Mouse (Mus musculus) lung, embryonic 14.5 days (tissue): ENCODE measurements around the gene Lrrfip1. TPM values are rescaled to one million over a fixed set of nuclear protein-coding genes. Genes with fewer than 3 reads are reported as not detected.

Source experiments
- ATAC-seq: fragments of 200-750 bp; cut with Nextera tagmentation; 2 replicates; pipeline ENCODE4 v1.8.0; 2017; ENCODE audit warnings: mild to moderate bottlenecking, moderate TSS enrichment, moderate library complexity; ENCODE audit not compliant: insufficient read depth
- DNase-seq: peaks from one replicate; pipeline ENCODE4 v3.0.0-alpha.2; 2015
- H3K27ac ChIP-seq: fragments of 300-500 bp; sonication (generic); 2 replicates; pipeline ENCODE4 v1.5.1; 2014; ENCODE audit warnings: low read depth, mild to moderate bottlenecking, moderate library complexity
- H3K27me3 ChIP-seq: fragments of 300-500 bp; sonication (generic); 2 replicates; pipeline ENCODE4 v1.6.1; 2014; ENCODE audit warnings: low read length, control low read depth; ENCODE audit not compliant: insufficient read depth
- H3K36me3 ChIP-seq: fragments of 300-500 bp; sonication (generic); 2 replicates; pipeline ENCODE4 v1.6.1; 2014; ENCODE audit warnings: control low read depth; ENCODE audit not compliant: insufficient read depth
- H3K4me1 ChIP-seq: fragments of 300-500 bp; sonication (generic); 2 replicates; pipeline ENCODE4 v1.6.1; 2014; ENCODE audit warnings: antibody characterized with exemption, control low read depth; ENCODE audit not compliant: insufficient read depth
- H3K4me2 ChIP-seq: fragments of 300-500 bp; sonication (generic); 2 replicates; pipeline ENCODE4 v1.6.1; 2014; ENCODE audit warnings: mild to moderate bottlenecking
- H3K4me3 ChIP-seq: fragments of 300-500 bp; sonication (generic); 2 replicates; pipeline ENCODE4 v1.5.1; 2014; ENCODE audit warnings: low read depth, low read length
- H3K9ac ChIP-seq: fragments of 300-500 bp; sonication (generic); 2 replicates; pipeline ENCODE4 v1.6.1; 2014
- H3K9me3 ChIP-seq: fragments of 300-500 bp; sonication (generic); 2 replicates; pipeline ENCODE4 v1.6.1; 2016; ENCODE audit warnings: low read depth, low read length, control low read depth
- CTCF ChIP-seq: IDR thresholded peaks from 2 replicates; pipeline ENCODE4 v1.5.1; 2016; ENCODE audit warnings: antibody characterized with exemption, low read depth
- whole genome bisulfite sequencing: fragments of 180-500 bp; shearing (Covaris S2); extraction: QIAGEN DNeasy Blood & Tissue Kit; methylation state at CpG from one replicate; pipeline ENCODE4 v1.1.7; 2014; 5-methylcytosine and 5-hydroxymethylcytosine counted together
- polyA plus RNA-seq: library from polyadenylated mRNA; unstranded; fragments of >200 nt; fragmentation: Nextera tagmentation; extraction: Ambion mirVana; gene quantifications from 2 replicates; pipeline ENCODE4 v1.2.1, GENCODE M21; 2014

Gene Lrrfip1
- polyA plus RNA-seq, 1 experiment from 2014 or later: 47.1 TPM

DNA sequence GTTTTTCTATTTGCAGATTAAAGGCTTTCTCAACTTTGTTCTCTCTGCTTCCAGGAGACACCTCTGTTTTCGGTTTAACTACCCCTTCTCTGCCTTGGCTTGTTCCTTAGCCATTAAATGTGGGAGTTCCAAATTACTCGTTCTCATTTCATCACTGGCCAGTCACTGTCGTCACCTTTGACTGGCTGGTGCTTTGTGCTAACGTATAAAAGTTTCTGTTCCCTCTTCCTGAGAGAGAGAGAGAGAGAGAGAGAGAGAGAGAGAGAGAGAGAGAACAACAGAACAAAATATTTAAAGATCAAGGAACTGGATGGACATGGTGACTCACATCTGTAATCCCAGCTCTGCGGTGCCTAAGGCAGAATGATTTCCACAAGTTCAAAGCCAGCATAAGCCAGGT lies 47.7 kb downstream of the Lrrfip1 start:
- H3K36me3 ChIP-seq: no peaks in the 10 kb centered on the region
- no peak overlapping the region for H3K4me3 ChIP-seq
- no peak overlapping the region for H3K9ac ChIP-seq
- ATAC-seq (no peak), DNase-seq (no peak)
- peaks cover 16% of the 10 kb centered on the region for H3K4me1 ChIP-seq
- no peak overlapping the region for H3K27ac ChIP-seq
- no peak for TF ChIP-seq CTCF
- no peak overlapping the region for H3K4me2 ChIP-seq
- H3K27me3 ChIP-seq: no peaks in the 10 kb centered on the region
- no peaks in the 10 kb centered on the region for H3K9me3 ChIP-seq
- 58% methylated on average over 5 of the region's 5 CpGs for WGBS

GRCm38 (mm10) chr1:91049296-91049695 lies 50.8 kb downstream of the Lrrfip1 start:
- no peak for TF ChIP-seq CTCF
- ATAC-seq: no peak
- Histone ChIP-seq H3K4me1 (peaks cover 8% of the 10 kb centered on the region), H3K4me3 (no peak overlapping the region), H3K36me3 (no peaks in the 10 kb centered on the region), H3K4me2 (no peak overlapping the region), H3K27me3 (no peaks in the 10 kb centered on the region), H3K27ac (no peak overlapping the region), H3K9ac (no peak overlapping the region), H3K9me3 (no peaks in the 10 kb centered on the region)
- DNase-seq: no peak
- WGBS: 64% methylated on average over 6 of the region's 6 CpGs

GRCm38 (mm10) chr1:91051461-91052094 lies 53.0 kb downstream of the Lrrfip1 start:
- Histone ChIP-seq H3K36me3 (no peaks in the 10 kb centered on the region), H3K4me1 (peaks cover 18% of the 10 kb centered on the region), H3K9ac (no peak overlapping the region), H3K4me2 (peak overlapping the region; percentile 93), H3K27ac (no peak overlapping the region), H3K9me3 (no peaks in the 10 kb centered on the region), H3K27me3 (no peaks in the 10 kb centered on the region), H3K4me3 (no peak overlapping the region; the same call in 1 of the 2 replicates)
- DNase-seq (no peak), ATAC-seq (no peak)
- WGBS: 66% methylated on average over 8 of the region's 8 CpGs
- TF ChIP-seq CTCF: no peak

GRCm38 (mm10) chr1:91052747-91053181 lies 54.2 kb downstream of the Lrrfip1 start:
- Histone ChIP-seq H3K9me3 (no peaks in the 10 kb centered on the region), H3K36me3 (no peaks in the 10 kb centered on the region), H3K9ac (peak overlapping the region; percentile 57), H3K4me1 (peaks cover 21% of the 10 kb centered on the region), H3K4me3 (peak overlapping the region; percentile 54), H3K27me3 (no peaks in the 10 kb centered on the region), H3K4me2 (peak overlapping the region; percentile 93), H3K27ac (peak overlapping the region; percentile 94)
- peak; percentile 96 for DNase-seq
- TF ChIP-seq CTCF: 0 out of 2 replicates have a peak, but pooled peaks have one; percentile 4
- ATAC-seq: peak; percentile 95
- 2% methylated on average over 28 of the region's 28 CpGs for WGBS

GRCm38 (mm10) chr1:91053218-91054073 lies 54.9 kb downstream of the Lrrfip1 start:
- WGBS: 2% methylated on average over 41 of the region's 41 CpGs
- Histone ChIP-seq H3K36me3 (no peaks in the 10 kb centered on the region), H3K27me3 (no peaks in the 10 kb centered on the region)

GRCm38 (mm10) chr1:91054074-91054471 lies 55.5 kb downstream of the Lrrfip1 start:
- Histone ChIP-seq H3K4me1 (peaks cover 21% of the 10 kb centered on the region), H3K4me2 (peak overlapping the region; percentile 93), H3K4me3 (peak overlapping the region; percentile 54), H3K27me3 (no peaks in the 10 kb centered on the region), H3K9me3 (no peaks in the 10 kb centered on the region), H3K9ac (peak overlapping the region; percentile 57), H3K36me3 (no peaks in the 10 kb centered on the region), H3K27ac (peak overlapping the region; percentile 94)
- 36% methylated on average over 10 of the region's 10 CpGs for WGBS
- DNase-seq (no peak), ATAC-seq (peak; percentile 18; the same call in 1 of the 2 replicates)
- no peak for TF ChIP-seq CTCF

More at GRCm38 (mm10) chr1:91053218-91054073, 54.9 kb downstream of the Lrrfip1 start:
- Histone ChIP-seq H3K9me3 (no peaks in the 10 kb centered on the region), H3K9ac (peak overlapping the region; percentile 57), H3K27ac (peak overlapping the region; percentile 94), H3K4me3 (peak overlapping the region; percentile 54), H3K4me2 (peak overlapping the region; percentile 93), H3K4me1 (peaks cover 21% of the 10 kb centered on the region)
- ATAC-seq (peak; percentile 73), DNase-seq (peak; percentile 74)
- TF ChIP-seq CTCF: no peak

GRCm38 (mm10) chr1:91054815-91055214 lies 56.3 kb downstream of the Lrrfip1 start:
- Histone ChIP-seq H3K4me2 (peak overlapping the region; percentile 93), H3K9ac (peak overlapping the region; percentile 7), H3K36me3 (no peaks in the 10 kb centered on the region), H3K9me3 (no peaks in the 10 kb centered on the region), H3K27ac (peak overlapping the region; percentile 94), H3K4me3 (peak overlapping the region; percentile 54), H3K27me3 (no peaks in the 10 kb centered on the region), H3K4me1 (peaks cover 21% of the 10 kb centered on the region)
- ATAC-seq (no peak), DNase-seq (peak; percentile 67)
- 47% methylated on average over 3 of the region's 3 CpGs for WGBS
- TF ChIP-seq CTCF: no peak
